Mouse (Mus musculus) lung, embryonic 14.5 days (tissue): ENCODE results near the gene Adgrl3. TPM values are rescaled to one million over a fixed set of nuclear protein-coding genes. Genes with fewer than 3 reads are reported as not detected.

Experiments used
- ATAC-seq: fragments of 200-750 bp; cut with Nextera tagmentation; 2 replicates; pipeline ENCODE4 v1.8.0; 2017; ENCODE audit warnings: mild to moderate bottlenecking, moderate TSS enrichment, moderate library complexity; ENCODE audit not compliant: insufficient read depth
- DNase-seq: peaks from one replicate; pipeline ENCODE4 v3.0.0-alpha.2; 2015
- H3K27ac ChIP-seq: fragments of 300-500 bp; sonication (generic); 2 replicates; pipeline ENCODE4 v1.5.1; 2014; ENCODE audit warnings: low read depth, mild to moderate bottlenecking, moderate library complexity
- H3K27me3 ChIP-seq: fragments of 300-500 bp; sonication (generic); 2 replicates; pipeline ENCODE4 v1.6.1; 2014; ENCODE audit warnings: low read length, control low read depth; ENCODE audit not compliant: insufficient read depth
- H3K36me3 ChIP-seq: fragments of 300-500 bp; sonication (generic); 2 replicates; pipeline ENCODE4 v1.6.1; 2014; ENCODE audit warnings: control low read depth; ENCODE audit not compliant: insufficient read depth
- H3K4me1 ChIP-seq: fragments of 300-500 bp; sonication (generic); 2 replicates; pipeline ENCODE4 v1.6.1; 2014; ENCODE audit warnings: antibody characterized with exemption, control low read depth; ENCODE audit not compliant: insufficient read depth
- H3K4me2 ChIP-seq: fragments of 300-500 bp; sonication (generic); 2 replicates; pipeline ENCODE4 v1.6.1; 2014; ENCODE audit warnings: mild to moderate bottlenecking
- H3K4me3 ChIP-seq: fragments of 300-500 bp; sonication (generic); 2 replicates; pipeline ENCODE4 v1.5.1; 2014; ENCODE audit warnings: low read depth, low read length
- H3K9ac ChIP-seq: fragments of 300-500 bp; sonication (generic); 2 replicates; pipeline ENCODE4 v1.6.1; 2014
- H3K9me3 ChIP-seq: fragments of 300-500 bp; sonication (generic); 2 replicates; pipeline ENCODE4 v1.6.1; 2016; ENCODE audit warnings: low read depth, low read length, control low read depth
- CTCF ChIP-seq: IDR thresholded peaks from 2 replicates; pipeline ENCODE4 v1.5.1; 2016; ENCODE audit warnings: antibody characterized with exemption, low read depth
- WGBS: fragments of 180-500 bp; shearing (Covaris S2); extraction: QIAGEN DNeasy Blood & Tissue Kit; methylation state at CpG from one replicate; pipeline ENCODE4 v1.1.7; 2014; 5-methylcytosine and 5-hydroxymethylcytosine counted together
- polyA plus RNA-seq: library from polyadenylated mRNA; unstranded; fragments of >200 nt; fragmentation: Nextera tagmentation; extraction: Ambion mirVana; gene quantifications from 2 replicates; pipeline ENCODE4 v1.2.1, GENCODE M21; 2014

The Adgrl3 gene
- polyA plus RNA-seq, 1 experiment from 2014 or later, result 19.6 TPM

DNA sequence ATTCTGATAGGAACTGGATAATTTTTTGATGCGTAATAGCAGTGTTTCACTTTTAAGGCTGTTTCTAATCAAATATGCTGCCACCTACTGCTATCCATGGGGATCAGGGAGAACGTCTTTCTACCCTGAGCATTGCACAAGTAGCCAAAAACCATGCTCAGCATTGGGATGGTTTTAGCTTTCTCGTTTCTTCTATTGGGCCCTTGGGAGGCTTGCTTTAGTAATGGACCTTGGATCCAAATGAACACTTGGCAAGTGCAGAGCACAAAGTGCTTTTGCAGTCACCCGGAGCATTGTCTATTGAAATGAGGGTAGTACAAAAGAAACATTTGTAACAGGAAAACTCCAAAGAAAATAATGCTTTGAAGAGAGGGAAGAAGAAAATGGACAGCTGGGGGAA lies 620.2 kb downstream of the Adgrl3 start:
- 73% methylated on average over 4 of the region's 4 CpGs for WGBS
- ATAC-seq (no peak), DNase-seq (no peak)
- Histone ChIP-seq H3K9ac (no peak overlapping the region), H3K4me3 (no peak overlapping the region), H3K27ac (no peak overlapping the region), H3K27me3 (no peaks in the 10 kb centered on the region), H3K4me2 (no peak overlapping the region), H3K9me3 (no peaks in the 10 kb centered on the region), H3K4me1 (no peaks in the 10 kb centered on the region), H3K36me3 (no peaks in the 10 kb centered on the region)
- no peak for TF ChIP-seq CTCF

DNA sequence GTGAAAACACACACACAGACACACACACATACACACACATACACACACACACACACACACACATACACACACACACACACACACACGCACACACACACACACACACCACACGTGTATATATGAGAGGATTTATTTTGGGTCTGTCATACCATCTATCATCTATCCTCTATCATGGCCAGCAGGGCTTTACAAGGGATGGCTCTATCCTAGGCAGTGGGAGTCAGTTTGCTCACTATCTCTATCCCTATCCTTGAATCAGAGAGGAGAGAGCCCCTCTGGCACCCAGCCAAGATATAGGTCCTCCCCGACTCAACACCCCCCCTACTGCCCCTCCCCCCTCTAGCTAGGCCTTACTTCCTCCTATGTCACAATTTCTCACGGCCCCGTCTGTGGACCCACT lies 625.6 kb downstream of the Adgrl3 start:
- H3K9me3 ChIP-seq, result no peaks in the 10 kb centered on the region
- no peak overlapping the region for H3K4me2 ChIP-seq
- H3K27ac ChIP-seq, result no peak overlapping the region
- no peak for TF ChIP-seq CTCF
- no peaks in the 10 kb centered on the region for H3K4me1 ChIP-seq
- ATAC-seq (no peak), DNase-seq (no peak)
- H3K36me3 ChIP-seq, result no peaks in the 10 kb centered on the region
- no peak overlapping the region for H3K4me3 ChIP-seq
- no peak overlapping the region for H3K9ac ChIP-seq
- no peaks in the 10 kb centered on the region for H3K27me3 ChIP-seq
- 78% methylated on average over 5 of the region's 5 CpGs for WGBS

DNA sequence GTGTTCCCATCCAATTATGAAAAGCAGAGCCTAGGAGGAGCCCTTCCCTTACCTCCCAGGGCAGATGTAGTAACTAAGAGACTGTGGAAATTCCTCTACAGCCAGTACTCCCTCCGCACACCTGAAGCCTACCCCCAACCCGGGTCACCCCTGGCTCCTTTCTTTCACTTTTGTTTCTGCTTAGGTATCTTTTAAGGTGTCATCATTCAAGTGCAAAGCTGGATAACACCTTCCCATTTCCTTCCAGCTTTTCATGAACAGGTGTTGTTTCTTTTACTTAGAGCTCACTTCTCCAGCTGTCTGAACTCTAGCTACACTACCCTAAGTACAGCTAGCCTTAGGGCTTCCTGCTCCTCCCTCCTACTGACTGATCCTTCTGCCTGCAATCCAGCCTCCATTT lies 634.0 kb downstream of the Adgrl3 start:
- Histone ChIP-seq H3K36me3 (no peaks in the 10 kb centered on the region), H3K9ac (no peak overlapping the region), H3K27me3 (no peaks in the 10 kb centered on the region), H3K4me3 (no peak overlapping the region), H3K4me2 (no peak overlapping the region), H3K4me1 (no peaks in the 10 kb centered on the region), H3K27ac (no peak overlapping the region), H3K9me3 (no peaks in the 10 kb centered on the region)
- DNase-seq (no peak), ATAC-seq (no peak)
- WGBS, result 56% methylated on average over 2 of the region's 2 CpGs
- no peak for TF ChIP-seq CTCF

DNA sequence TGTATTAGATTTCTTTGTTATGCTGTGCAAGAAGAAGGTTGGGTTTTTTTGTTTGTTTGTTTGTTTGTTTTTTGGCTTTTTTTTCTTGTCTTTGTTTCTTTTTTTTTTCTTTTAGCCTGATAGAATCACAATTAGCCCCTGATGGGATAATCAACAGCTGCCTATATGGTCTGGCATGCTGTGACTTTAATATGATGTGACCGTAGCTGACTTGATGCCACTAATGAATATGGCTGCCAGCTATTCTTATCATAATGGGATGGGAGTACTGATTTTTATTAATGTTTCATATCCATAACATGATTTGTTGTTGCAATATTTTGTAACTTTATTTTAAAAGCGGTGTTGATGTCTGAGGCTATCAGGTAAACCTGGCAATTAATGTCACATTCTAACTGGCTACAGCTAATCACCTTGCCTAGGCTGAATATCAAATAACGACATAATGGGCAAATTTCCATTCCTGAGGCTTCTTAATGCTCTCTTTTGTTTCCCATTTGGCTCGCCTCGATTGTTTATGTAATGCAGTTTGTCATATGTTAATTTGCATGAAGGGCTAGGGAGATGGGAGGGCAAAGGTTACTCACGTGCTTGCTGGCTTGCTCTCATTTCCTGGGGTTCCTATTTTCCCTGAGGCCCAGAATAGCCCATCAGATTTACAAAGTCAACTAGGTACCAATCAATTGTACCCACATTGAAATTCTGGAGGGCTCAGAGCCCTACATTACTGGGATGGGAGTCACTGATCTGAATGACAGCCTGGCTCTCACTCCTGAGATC lies 641.9 kb downstream of the Adgrl3 start:
- Histone ChIP-seq H3K9me3 (no peaks in the 10 kb centered on the region), H3K27ac (no peak overlapping the region), H3K36me3 (no peaks in the 10 kb centered on the region), H3K27me3 (no peaks in the 10 kb centered on the region), H3K4me1 (no peaks in the 10 kb centered on the region), H3K9ac (no peak overlapping the region), H3K4me3 (no peak overlapping the region), H3K4me2 (no peak overlapping the region)
- DNase-seq, result peak; percentile 3
- no peak for TF ChIP-seq CTCF
- ATAC-seq, result no peak
- 49% methylated on average over 6 of the region's 6 CpGs for WGBS

GRCm38 (mm10) chr5:81671025-81671424 lies 651.1 kb downstream of the Adgrl3 start:
- no peak for TF ChIP-seq CTCF
- Histone ChIP-seq H3K9me3 (no peaks in the 10 kb centered on the region), H3K27me3 (no peaks in the 10 kb centered on the region), H3K4me3 (no peak overlapping the region), H3K4me2 (no peak overlapping the region), H3K4me1 (no peaks in the 10 kb centered on the region), H3K9ac (no peak overlapping the region), H3K36me3 (no peaks in the 10 kb centered on the region), H3K27ac (no peak overlapping the region)
- no peak for DNase-seq
- no peak for ATAC-seq
- WGBS, result 64% methylated on average over 4 of the region's 4 CpGs

DNA sequence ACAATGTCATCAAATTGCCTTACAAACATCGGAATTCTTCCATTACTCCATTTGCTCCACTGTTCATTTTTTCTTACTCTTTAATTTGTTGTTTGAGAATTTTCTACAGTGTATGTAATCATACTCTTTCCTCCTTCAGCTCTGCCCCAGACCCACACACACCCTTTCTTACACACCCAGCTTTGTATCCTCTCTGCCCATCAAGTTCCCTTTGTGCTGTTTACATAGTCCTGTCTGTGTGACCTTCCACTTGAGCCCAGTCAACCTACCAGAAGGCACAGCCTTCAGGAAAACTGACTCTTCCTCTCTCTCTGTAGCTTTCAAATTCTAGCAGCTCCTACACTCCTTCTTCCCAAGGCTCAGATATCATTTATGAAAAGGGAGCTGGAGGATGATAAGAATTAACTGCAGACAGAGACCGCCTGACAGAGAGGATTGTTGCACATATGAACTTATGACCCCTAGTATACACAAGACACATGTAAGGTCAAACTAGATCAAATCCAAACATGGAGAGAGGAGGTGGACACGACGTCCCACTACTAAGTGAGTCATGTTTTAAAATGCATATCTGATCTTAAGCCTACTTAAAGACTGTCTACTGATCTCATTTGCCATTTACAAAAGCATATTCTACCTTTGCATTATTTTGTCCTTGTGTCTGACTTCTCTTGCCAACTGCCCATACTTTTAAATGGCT lies 654.5 kb downstream of the Adgrl3 start:
- no peak overlapping the region for H3K9ac ChIP-seq
- no peaks in the 10 kb centered on the region for H3K36me3 ChIP-seq
- H3K4me1 ChIP-seq, result no peaks in the 10 kb centered on the region
- no peaks in the 10 kb centered on the region for H3K9me3 ChIP-seq
- H3K27me3 ChIP-seq, result no peaks in the 10 kb centered on the region
- H3K27ac ChIP-seq, result no peak overlapping the region
- TF ChIP-seq CTCF, result no peak
- no peak overlapping the region for H3K4me3 ChIP-seq
- H3K4me2 ChIP-seq, result no peak overlapping the region
- DNase-seq (no peak), ATAC-seq (no peak; the same call in 1 of the 2 replicates)
- WGBS, result 42% methylated on average over 4 of the region's 4 CpGs

DNA sequence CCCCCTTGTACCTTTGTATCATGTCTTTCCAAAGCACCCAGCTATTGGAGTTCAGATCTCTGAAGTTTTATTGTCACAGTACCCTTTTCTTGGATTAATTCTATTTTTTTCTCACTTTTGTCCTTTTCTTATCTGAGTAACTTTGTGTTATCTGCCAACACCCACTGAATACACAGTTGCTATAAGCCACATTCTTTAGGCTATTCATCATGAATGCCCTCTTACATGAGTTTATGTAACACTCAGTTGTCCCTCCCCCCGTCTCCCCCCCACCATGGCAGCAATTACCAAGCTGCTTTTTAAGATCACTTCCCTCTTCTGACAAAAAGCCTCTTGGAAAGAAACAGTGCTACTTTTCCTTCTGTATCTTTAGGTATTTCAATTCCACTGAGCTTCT lies 655.0 kb downstream of the Adgrl3 start:
- no peak overlapping the region for H3K9ac ChIP-seq
- H3K4me3 ChIP-seq, result no peak overlapping the region
- 15% methylated on average over 1 of the region's 1 CpGs for WGBS
- no peaks in the 10 kb centered on the region for H3K9me3 ChIP-seq
- H3K27ac ChIP-seq, result no peak overlapping the region
- H3K4me1 ChIP-seq, result no peaks in the 10 kb centered on the region
- H3K4me2 ChIP-seq, result no peak overlapping the region
- TF ChIP-seq CTCF, result no peak
- no peak for DNase-seq
- ATAC-seq, result no peak; the same call in 1 of the 2 replicates
- no peaks in the 10 kb centered on the region for H3K27me3 ChIP-seq
- H3K36me3 ChIP-seq, result no peaks in the 10 kb centered on the region
